In the genomic region with DNA sequence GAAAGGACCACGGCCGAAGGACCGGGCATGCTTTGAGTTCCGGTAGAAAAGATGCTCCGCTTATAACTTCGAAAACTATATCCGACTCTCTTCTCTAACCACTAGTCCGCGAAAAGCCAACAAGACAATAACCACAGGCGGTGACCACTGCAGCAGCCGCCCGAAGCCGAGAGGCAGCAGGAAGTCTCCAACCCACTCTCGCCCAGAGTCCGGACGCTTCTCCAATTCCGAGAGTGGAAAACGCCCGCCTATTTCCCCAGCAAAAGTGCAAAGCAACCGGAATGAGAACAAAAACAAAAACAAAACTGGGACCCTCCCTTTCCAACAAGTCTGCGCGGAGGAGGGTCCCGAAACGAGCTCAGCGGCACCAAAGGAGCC, we compare ENCODE assay signal across 8 mouse cellular contexts. TPM values are rescaled to one million over a fixed set of nuclear protein-coding genes. Genes with fewer than 3 reads are reported as not detected.
A peak's percentile ranks its signal among the peaks of the same experiment; 100 is the strongest.
DNase-seq lines count a peak whose midpoint lies in the region; ATAC-seq and TF ChIP-seq lines count a peak whose summit lies in the region.

No protein-coding gene starts in this region.

- DNase-seq in gastrocnemius, adult 2 months: no peak
- DNase-seq in gastrocnemius, postnatal 10 days: no peak
- no peak for DNase-seq in stomach, postnatal 0 days (ENCODE audit: low spot score)
- DNase-seq in cerebellum, adult 9-11 months: no peak
- no peak for DNase-seq in layer of hippocampus, adult 9-10 months (ENCODE audit: low spot score)

- WGBS in forebrain, embryonic 16.5 days: 1% methylated on average over 25 of the region's 25 CpGs
- WGBS in lung, embryonic 16.5 days: under 1% methylated on average over 25 of the region's 25 CpGs
- WGBS in stomach, postnatal 0 days: under 1% methylated on average over 25 of the region's 25 CpGs

- H3K4me2 ChIP-seq in forebrain, embryonic 16.5 days (ENCODE audit: low read length): peak overlapping the region; percentile 72
- H3K4me2 ChIP-seq in lung, embryonic 16.5 days (ENCODE audit: low read depth, low read length): peak overlapping the region; percentile 89
- peak overlapping the region; percentile 78 for H3K4me2 ChIP-seq in stomach, postnatal 0 days (replicated peaks; ENCODE audit: low read depth)

- TF ChIP-seq EP300 in ES-Bruce4 (IDR thresholded peaks at IDR 0.05; ENCODE audit: insufficient read depth, low read depth, low read length): no peak
- no peak for TF ChIP-seq EP300 in stomach, postnatal 0 days (optimal IDR thresholded peaks at IDR 0.05)

- H3K27me3 ChIP-seq in ES-Bruce4 (ENCODE audit: control insufficient read depth, insufficient read depth, low read length, poor library complexity, severe bottlenecking): no peaks in the 10 kb centered on the region
- H3K27me3 ChIP-seq in forebrain, embryonic 16.5 days (replicated peaks; ENCODE audit: control insufficient read depth, insufficient read depth, low read length): no peaks in the 10 kb centered on the region
- H3K27me3 ChIP-seq in lung, embryonic 16.5 days (ENCODE audit: control insufficient read depth, insufficient read depth, low read depth, low read length): no peaks in the 10 kb centered on the region
- H3K27me3 ChIP-seq in stomach, postnatal 0 days (ENCODE audit: control insufficient read depth, insufficient read depth, low read length): no peaks in the 10 kb centered on the region

- ATAC-seq in forebrain, embryonic 16.5 days: no peak
- no peak for ATAC-seq in lung, embryonic 16.5 days (ENCODE audit: low read depth)
- ATAC-seq in stomach, postnatal 0 days (ENCODE audit: low FRiP score, low TSS enrichment): no peak

- H3K4me1 ChIP-seq in ES-Bruce4 (ENCODE audit: control insufficient read depth, insufficient read depth, low read length): peaks cover 1% of the 10 kb centered on the region
- H3K4me1 ChIP-seq in forebrain, embryonic 16.5 days (replicated peaks; ENCODE audit: control insufficient read depth, insufficient read depth, low read length): peaks cover 15% of the 10 kb centered on the region
- H3K4me1 ChIP-seq in lung, embryonic 16.5 days (replicated peaks; ENCODE audit: control insufficient read depth, insufficient read depth, low read length): peaks cover 12% of the 10 kb centered on the region
- no peaks in the 10 kb centered on the region for H3K4me1 ChIP-seq in stomach, postnatal 0 days (replicated peaks; ENCODE audit: control insufficient read depth, insufficient read depth)

- intact Hi-C loops in gastrocnemius, adult 2 months (cut with DNase I): loop anchor here (2.0 kb wide), 1 partner anchor 136 kb away; a partner anchor contains a TSS

- no peaks in the 10 kb centered on the region for H3K9me3 ChIP-seq in ES-Bruce4 (replicated peaks; ENCODE audit: control insufficient read depth, insufficient read depth, low read length, poor library complexity, severe bottlenecking)
- H3K9me3 ChIP-seq in forebrain, embryonic 16.5 days (ENCODE audit: control insufficient read depth, low read length): no peaks in the 10 kb centered on the region
- no peaks in the 10 kb centered on the region for H3K9me3 ChIP-seq in lung, embryonic 16.5 days (ENCODE audit: control insufficient read depth, low read length)
- H3K9me3 ChIP-seq in stomach, postnatal 0 days (ENCODE audit: control insufficient read depth, low read length): no peaks in the 10 kb centered on the region

- H3K36me3 ChIP-seq in ES-Bruce4 (ENCODE audit: control insufficient read depth, insufficient read depth, low read length, poor library complexity, severe bottlenecking): peaks cover 7% of the 10 kb centered on the region
- peaks cover 4% of the 10 kb centered on the region; the same call in 1 of the 2 replicates for H3K36me3 ChIP-seq in forebrain, embryonic 16.5 days (ENCODE audit: control insufficient read depth, insufficient read depth)
- peaks cover 4% of the 10 kb centered on the region for H3K36me3 ChIP-seq in lung, embryonic 16.5 days (ENCODE audit: control insufficient read depth, insufficient read depth, low read length)
- H3K36me3 ChIP-seq in stomach, postnatal 0 days (ENCODE audit: control insufficient read depth, insufficient read depth, low read length): peaks cover under 1% of the 10 kb centered on the region; the same call in 1 of the 2 replicates

- TF ChIP-seq POLR2A in ES-Bruce4 (IDR thresholded peaks at IDR 0.05; ENCODE audit: insufficient read depth, low read length): no peak

- H3K9ac ChIP-seq in ES-Bruce4 (ENCODE audit: low read depth, poor library complexity, severe bottlenecking): peak overlapping the region; percentile 64
- H3K9ac ChIP-seq in forebrain, embryonic 16.5 days (replicated peaks; ENCODE audit: low read depth, low read length): peak overlapping the region; percentile 77
- peak overlapping the region; percentile 93 for H3K9ac ChIP-seq in lung, embryonic 16.5 days (ENCODE audit: low read length)
- peak overlapping the region; percentile 88 for H3K9ac ChIP-seq in stomach, postnatal 0 days (ENCODE audit: low read length)

- peak overlapping the region; percentile 98 for H3K27ac ChIP-seq in gastrocnemius, adult 2 months
- no peak overlapping the region for H3K27ac ChIP-seq in ES-Bruce4 (ENCODE audit: insufficient read depth, low read length)
- H3K27ac ChIP-seq in forebrain, embryonic 16.5 days (ENCODE audit: low read length): peak overlapping the region; percentile 94
- H3K27ac ChIP-seq in lung, embryonic 16.5 days (ENCODE audit: low read length): peak overlapping the region; percentile 90
- H3K27ac ChIP-seq in stomach, postnatal 0 days (replicated peaks): peak overlapping the region; percentile 89

- TF ChIP-seq CTCF in gastrocnemius, adult 2 months (IDR thresholded peaks at IDR 0.05): no peak
- TF ChIP-seq CTCF in ES-Bruce4 (IDR thresholded peaks at IDR 0.05; ENCODE audit: low read depth, low read length): no peak
- no peak for TF ChIP-seq CTCF in stomach, postnatal 0 days (IDR thresholded peaks at IDR 0.05; ENCODE audit: low read depth)

- peak overlapping the region; percentile 84 for H3K4me3 ChIP-seq in gastrocnemius, adult 2 months
- peak overlapping the region; percentile 88 for H3K4me3 ChIP-seq in ES-Bruce4 (ENCODE audit: low read depth, low read length)
- peak overlapping the region; percentile 75 for H3K4me3 ChIP-seq in forebrain, embryonic 16.5 days (replicated peaks; ENCODE audit: low read length)
- peak overlapping the region; percentile 95 for H3K4me3 ChIP-seq in lung, embryonic 16.5 days (ENCODE audit: low read length)
- peak overlapping the region; percentile 92 for H3K4me3 ChIP-seq in stomach, postnatal 0 days (ENCODE audit: low read depth, low read length)

RNA-seq across cellular contexts. Expression of a gene that starts 0.5 kb away (rescaled TPM):
- 10 to 100 TPM; 12.0 to 12.3 TPM for total RNA-seq in gastrocnemius, adult 2 months (2021)
- 1 to 10 TPM; 8.6 to 9.5 TPM for total RNA-seq in gastrocnemius, postnatal 10 days (2021)
- polyA plus RNA-seq in ES-Bruce4 (2011; ENCODE audit: insufficient read depth, insufficient read length, low read depth, missing spikeins): 45.3 and 47.6 TPM in 2 replicates
- polyA plus RNA-seq in forebrain, embryonic 16.5 days (2015; fragmentation: Nextera tagmentation; extraction: Ambion mirVana): 15.9 and 16.0 TPM in 2 replicates
- 11.1 and 16.6 TPM in 2 replicates for polyA plus RNA-seq in lung, embryonic 16.5 days (2015; fragmentation: Nextera tagmentation; extraction: Ambion mirVana)
- 6.1 and 6.4 TPM in 2 replicates for polyA plus RNA-seq in stomach, postnatal 0 days (2015; fragmentation: Nextera tagmentation; extraction: Ambion mirVana)
